Mouse (Mus musculus) A20 (cell line): ENCODE results near the gene Rcn1.
A peak's percentile ranks its signal among the peaks of the same experiment; 100 is the strongest.

Experiments used
- DNase-seq: peaks from one replicate; pipeline ENCODE4 v3.0.0-alpha.2; 2011; ENCODE audit warnings: low read depth, low spot score

Rcn1 gene

GRCm38 (mm10) chr2:105399085-105399891, at the start of gene Rcn1:
Gene Rcn1 (minus strand): TSS chr2:105399319.
- peak; percentile 80 for DNase-seq

DNA sequence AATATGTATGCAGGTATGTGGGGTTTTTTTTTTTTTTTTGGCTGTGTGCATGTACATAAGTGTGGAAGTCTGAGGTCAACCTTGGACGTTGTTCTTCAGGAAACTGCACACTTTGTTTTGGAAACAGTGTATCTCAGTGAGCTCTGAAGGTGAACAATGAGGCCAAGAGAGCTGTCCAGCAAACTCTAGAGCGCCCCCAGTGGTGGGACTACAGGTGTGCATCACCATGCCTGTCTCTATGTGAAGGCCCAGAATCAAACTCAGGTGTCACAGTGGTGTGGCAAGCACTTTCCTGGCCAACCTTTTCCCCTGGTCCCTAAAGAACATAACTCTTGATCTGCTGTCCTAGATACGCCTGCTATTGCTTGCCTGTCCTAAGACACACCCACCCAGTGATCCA, 45.0 kb upstream of the Rcn1 start:
- DNase-seq: peak; percentile 45

GRCm38 (mm10) chr2:105439022-105439421, 39.9 kb upstream of the Rcn1 start:
- no peak for DNase-seq

GRCm38 (mm10) chr2:105438525-105438924, 39.4 kb upstream of the Rcn1 start:
- no peak for DNase-seq

GRCm38 (mm10) chr2:105432927-105433326, 33.8 kb upstream of the Rcn1 start:
- DNase-seq: no peak

DNA sequence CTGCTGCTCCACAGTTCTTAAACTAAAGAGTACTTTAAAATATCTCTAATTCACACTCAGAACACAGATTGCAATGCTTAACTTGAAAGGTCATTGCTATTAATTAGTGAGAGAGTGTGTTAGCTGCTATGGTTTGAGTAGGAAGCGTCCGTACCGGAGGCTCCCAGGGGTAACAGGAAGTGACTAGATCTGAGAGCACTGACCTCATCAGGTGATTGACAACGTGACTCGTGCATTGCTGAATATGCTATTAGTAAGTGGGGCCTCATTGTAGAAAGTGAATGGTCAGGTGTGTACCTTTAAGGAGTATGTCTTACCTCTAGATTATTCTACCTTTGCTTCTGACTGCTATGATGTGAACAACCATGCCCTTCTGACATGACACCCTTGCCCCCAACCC, 31.3 kb upstream of the Rcn1 start:
- DNase-seq: no peak

- DNase-seq: no peak
These were observed 30.8 kb upstream of the Rcn1 start for GRCm38 (mm10) chr2:105429899-105430298.

- DNase-seq: no peak
These were observed 29.3 kb upstream of the Rcn1 start for GRCm38 (mm10) chr2:105428467-105428866.

DNA sequence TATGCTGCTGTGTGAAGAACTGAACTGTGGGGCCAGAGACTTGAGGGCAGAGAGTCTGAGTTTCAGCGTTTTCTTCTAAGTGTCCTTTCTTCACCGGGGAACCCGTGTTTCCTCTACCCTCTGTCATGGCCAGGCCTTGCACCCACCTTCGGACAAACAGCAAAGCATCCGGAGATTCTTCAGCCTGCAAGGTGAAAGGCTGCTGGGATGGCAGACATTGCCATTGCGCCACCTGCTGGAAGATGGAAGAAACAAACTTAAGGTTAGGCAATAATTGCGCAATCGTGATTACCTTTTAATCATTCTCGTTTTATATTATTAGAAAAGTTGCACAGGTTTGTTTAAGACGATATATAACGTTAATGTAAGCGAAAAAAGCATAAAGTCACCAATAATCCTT, 28.9 kb upstream of the Rcn1 start:
- peak; percentile 75 for DNase-seq

- DNase-seq: no peak
These were observed 28.3 kb upstream of the Rcn1 start for GRCm38 (mm10) chr2:105427447-105427846.

GRCm38 (mm10) chr2:105418629-105419227, 19.6 kb upstream of the Rcn1 start:
- DNase-seq: no peak

GRCm38 (mm10) chr2:105417663-105418062, 18.5 kb upstream of the Rcn1 start:
- peak; percentile 69 for DNase-seq

- DNase-seq: no peak
These were observed 17.7 kb upstream of the Rcn1 start for GRCm38 (mm10) chr2:105416660-105417348.

- no peak for DNase-seq
These were observed 17.0 kb upstream of the Rcn1 start for GRCm38 (mm10) chr2:105416046-105416659.

DNA sequence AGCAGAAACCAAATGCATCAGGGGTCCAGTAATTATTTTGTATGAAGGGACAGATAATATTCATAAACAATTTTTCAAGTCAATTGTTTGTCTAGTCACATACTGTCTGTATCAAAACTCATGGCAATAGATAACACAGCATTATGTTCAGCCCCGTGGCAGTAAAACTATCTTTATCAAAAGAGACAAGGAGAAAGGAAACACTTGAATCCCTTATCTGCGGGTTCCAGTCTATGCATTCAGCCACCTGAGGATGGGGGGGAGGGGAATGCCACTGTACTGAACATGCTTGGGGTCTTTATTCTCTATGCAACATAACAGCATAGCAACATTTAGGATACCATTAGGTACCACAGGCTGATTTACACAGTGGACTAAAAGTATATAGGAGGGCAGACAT, 15.2 kb upstream of the Rcn1 start:
- DNase-seq: no peak

- no peak for DNase-seq
These were observed 10.1 kb upstream of the Rcn1 start for GRCm38 (mm10) chr2:105409253-105409652.

GRCm38 (mm10) chr2:105408511-105408910, 9.4 kb upstream of the Rcn1 start:
- DNase-seq: no peak

DNA sequence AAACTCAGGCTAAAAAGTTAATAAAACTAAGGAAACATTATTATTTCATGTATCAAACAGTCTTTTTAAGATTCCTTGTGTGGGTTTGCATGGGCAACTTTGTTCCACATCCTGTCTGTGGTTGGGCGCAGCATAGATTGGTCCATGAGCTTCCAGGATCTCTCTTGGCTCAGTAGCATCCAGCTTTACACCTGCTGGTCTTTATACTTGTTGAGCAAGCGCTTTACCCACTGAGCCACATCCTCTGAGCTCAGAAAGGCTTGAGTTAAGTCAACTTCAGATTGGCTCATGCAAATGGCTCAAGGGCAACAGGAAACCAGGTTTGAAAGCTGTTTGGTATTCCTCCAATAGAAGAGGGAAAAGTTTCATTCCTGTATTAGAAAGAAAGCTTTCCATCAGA, 3.1 kb upstream of the Rcn1 start:
- DNase-seq: no peak

DNA sequence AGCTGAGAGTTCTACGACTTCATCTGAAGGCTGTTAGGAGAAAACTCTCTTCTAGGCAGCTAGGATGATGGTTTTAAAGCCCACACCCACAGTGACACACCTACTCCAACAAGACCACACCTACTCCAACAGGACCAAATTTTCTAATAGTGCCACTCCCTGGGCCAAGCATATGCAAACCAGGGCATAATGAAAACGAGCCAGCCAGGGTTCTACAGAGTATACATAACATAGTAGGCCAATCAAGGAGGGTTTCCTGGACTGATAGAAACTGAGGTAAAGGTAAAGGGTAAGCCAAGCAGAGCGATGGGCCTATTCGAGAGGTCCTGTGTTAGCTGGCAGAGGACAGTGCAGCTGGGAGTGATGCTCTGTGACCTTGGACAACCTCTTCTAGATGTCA, 1.4 kb upstream of the Rcn1 start:
- DNase-seq: no peak

- DNase-seq: peak; percentile 73
These were observed 459 bp downstream of the Rcn1 start for GRCm38 (mm10) chr2:105398636-105399084.

DNA sequence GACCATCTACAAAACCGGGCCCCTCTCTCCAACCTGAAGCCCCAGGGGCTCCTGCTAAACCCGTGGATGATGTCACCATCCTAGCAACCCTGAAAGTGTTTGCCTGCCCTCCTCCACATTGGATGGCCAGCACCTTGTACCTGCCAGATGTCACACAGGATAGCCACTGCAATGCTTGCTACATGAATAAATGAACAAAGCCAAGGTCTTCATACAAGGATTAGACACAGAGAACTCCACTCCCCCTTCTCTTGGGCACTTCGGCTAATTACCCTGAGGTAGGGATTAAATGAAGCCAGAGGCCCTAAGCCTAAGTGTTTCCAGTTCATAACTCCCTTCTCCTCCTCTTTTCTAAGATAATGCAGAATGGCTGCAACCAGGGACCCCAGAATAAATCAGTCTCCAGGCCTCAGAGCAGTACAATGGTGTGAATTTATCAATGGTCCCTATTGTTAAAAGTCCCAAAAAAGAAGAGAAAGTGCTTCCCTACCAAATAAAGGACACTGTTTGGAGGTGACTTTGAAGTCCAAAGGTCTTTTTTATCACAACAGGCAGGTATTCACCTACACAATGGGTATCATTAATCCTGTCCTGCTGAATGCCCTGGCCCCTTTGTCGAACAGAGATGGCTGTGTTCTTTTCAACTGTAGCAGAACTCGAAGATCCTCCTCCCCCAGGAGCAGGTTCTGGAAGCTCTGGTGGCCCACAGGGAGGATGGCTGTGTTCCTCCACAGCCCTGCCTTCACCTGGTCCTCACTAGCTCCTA, 1.5 kb downstream of the Rcn1 start:
- DNase-seq: no peak
